Mouse (Mus musculus) T-cell, adult 66 days (primary cell): Measurements from ENCODE around the gene Pex11b. TPM values are rescaled to one million over a fixed set of nuclear protein-coding genes. Genes with fewer than 3 reads are reported as not detected.

Experiments
- total RNA-seq, 2 experiments: library from RNA; stranded (reverse); gene quantifications; 3 replicates in 1 of 2; 4 replicates in 1 of 2; pipeline ENCODE4 v1.2.4; 2023

Gene Pex11b
- 10 to 100 TPM; 20.8 to 23.0 TPM for total RNA-seq

GRCm38 (mm10) chr3:96634928-96635879 is at the start of gene Pex11b, which contains the start of gene Gm42957:
Gene Pex11b, plus strand, starts transcription at chr3:96635376.
Gene Gm42957, plus strand, starts transcription at chr3:96635474.

GRCm38 (mm10) chr3:96593790-96594560 is 41.2 kb upstream of the Pex11b start, which contains the start of gene Polr3gl:
Gene Polr3gl, minus strand, starts transcription at chr3:96594181.

GRCm38 (mm10) chr3:96596228-96596707 is 38.9 kb upstream of the Pex11b start, which contains the start of gene Ankrd34a:
Gene Ankrd34a, plus strand, starts transcription at chr3:96596636.

GRCm38 (mm10) chr3:96600639-96601250 is 34.4 kb upstream of the Pex11b start, which contains the start of gene Lix1l:
Gene Lix1l, plus strand, starts transcription at chr3:96601149.

GRCm38 (mm10) chr3:96629729-96630600 is 5.2 kb upstream of the Pex11b start, which contains the start of gene Rbm8a:
Gene Rbm8a, plus strand, starts transcription at chr3:96629933.

GRCm38 (mm10) chr3:96645018-96645649 is 10.0 kb downstream of the Pex11b start, which contains the start of gene Itga10:
Gene Itga10, plus strand, starts transcription at chr3:96645584.

GRCm38 (mm10) chr3:96669727-96670468 is 34.7 kb downstream of the Pex11b start, which contains the start of gene Ankrd35:
Gene Ankrd35, plus strand, starts transcription at chr3:96670131.

Other genes starting within 250 kb of the Pex11b start
- not detected for gene BC107364, start 183.1 kb upstream of the Pex11b start, total RNA-seq
- not detected for gene Hfe2, start 110.2 kb upstream of the Pex11b start, total RNA-seq
- gene Txnip, start 77.4 kb upstream of the Pex11b start, total RNA-seq, result 100 to 1,000 TPM; 532 to 583 TPM
- gene Gm16253, start 58.4 kb upstream of the Pex11b start, total RNA-seq, result not detected
- gene Polr3gl, start 41.2 kb upstream of the Pex11b start, total RNA-seq, result 10 to 100 TPM; 28.1 to 36.3 TPM
- gene Ankrd34a, start 38.7 kb upstream of the Pex11b start, total RNA-seq, result not detected
- gene Lix1l, start 34.2 kb upstream of the Pex11b start, total RNA-seq, result under 1 TPM in 1 of 2 experiments, not detected in 1; 0.50 TPM
- 10 to 100 TPM; 84.7 to 87.2 TPM for gene Rbm8a, start 5.4 kb upstream of the Pex11b start, total RNA-seq
- gene Gm42957, start 98 bp downstream of the Pex11b start, total RNA-seq, result under 1 TPM; 0.29 to 0.39 TPM
- gene Itga10, start 10.2 kb downstream of the Pex11b start, total RNA-seq, result 1 to 10 TPM; 2.1 to 2.9 TPM
- under 1 TPM in 1 of 2 experiments, not detected in 1; 0.15 TPM for gene Ankrd35, start 34.8 kb downstream of the Pex11b start, total RNA-seq
- 10 to 100 TPM; 21.5 to 23.0 TPM for gene Pias3, start 61.0 kb downstream of the Pex11b start, total RNA-seq
- gene Nudt17, start 73.2 kb downstream of the Pex11b start, total RNA-seq, result 1 to 10 TPM; 2.7 to 4.4 TPM
- 10 to 100 TPM; 65.6 TPM for gene Polr3c, start 92.3 kb downstream of the Pex11b start, total RNA-seq
- gene Rnf115, start 92.3 kb downstream of the Pex11b start, total RNA-seq, result 10 to 100 TPM; 49.3 to 52.8 TPM
- 1 to 10 TPM in 1 of 2 experiments, not detected in 1; 1.3 TPM for gene Pdzk1, start 193.9 kb downstream of the Pex11b start, total RNA-seq
- 10 to 100 TPM; 20.5 to 27.5 TPM for gene Cd160, start 194.0 kb downstream of the Pex11b start, total RNA-seq